Mouse (Mus musculus): Measurements from ENCODE around the gene 2310033P09Rik. TPM values are rescaled to one million over a fixed set of nuclear protein-coding genes. Genes with fewer than 3 reads are reported as not detected.

The 2310033P09Rik gene
- polyA plus RNA-seq (2017; shearing (Covaris generic)): 10 to 100 TPM; 19.6 to 22.1 (median 19.8) TPM

DNA sequence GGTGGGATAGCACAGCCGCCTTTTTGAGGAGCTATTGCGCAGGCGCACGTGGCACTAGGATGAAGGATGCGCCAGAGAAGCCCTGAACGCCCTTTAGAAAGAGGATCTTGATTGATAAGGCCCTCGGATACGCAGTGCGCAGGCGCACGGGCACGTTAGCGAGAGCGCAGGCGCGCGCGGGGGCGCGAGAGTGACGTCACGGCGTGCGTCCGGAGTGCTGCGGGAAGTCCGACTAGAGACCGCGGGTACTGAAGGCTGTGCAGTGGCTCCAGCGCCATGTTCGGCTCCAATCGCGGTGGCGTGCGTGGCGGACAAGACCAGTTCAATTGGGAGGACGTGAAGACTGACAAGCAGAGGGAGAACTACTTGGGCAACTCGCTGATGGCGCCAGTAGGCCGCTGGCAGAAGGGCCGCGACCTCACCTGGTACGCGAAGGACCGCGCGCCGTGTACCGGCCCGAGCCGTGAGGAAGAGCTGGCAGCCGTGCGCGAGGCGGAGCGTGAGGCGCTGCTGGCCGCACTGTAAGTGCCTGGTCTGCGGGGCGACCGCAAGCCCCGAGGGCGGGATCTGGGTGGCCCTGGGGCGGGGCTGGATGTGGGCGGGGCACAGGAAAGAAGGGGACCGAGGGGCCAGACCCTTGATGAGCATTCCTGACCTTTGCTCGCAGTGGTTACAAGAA is at the start of gene 2310033P09Rik:
Gene 2310033P09Rik (plus strand): TSS at position 169 of the 679 bp plus-strand sequence.
- peak; percentile 74 for ATAC-seq

DNA sequence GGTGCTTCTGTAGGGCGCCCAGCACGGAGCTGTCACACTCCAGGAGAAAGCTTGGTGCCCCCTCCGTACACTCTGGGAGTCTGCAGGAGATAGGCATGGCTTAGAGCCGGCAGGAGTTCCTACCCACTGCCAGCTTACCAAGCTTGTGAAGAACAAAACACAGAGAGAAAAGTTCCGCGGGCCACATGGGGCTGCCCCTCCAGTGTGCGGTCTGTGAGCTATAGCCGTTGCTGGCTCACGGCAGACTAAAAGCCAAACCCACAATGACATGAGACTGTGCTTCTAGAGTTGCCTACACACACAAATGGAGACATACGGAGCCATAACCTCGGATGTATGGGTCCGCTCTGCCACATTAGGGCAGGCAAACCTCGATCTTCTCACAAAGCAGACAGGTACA is 49.0 kb upstream of the 2310033P09Rik start:
- no peak for ATAC-seq

DNA sequence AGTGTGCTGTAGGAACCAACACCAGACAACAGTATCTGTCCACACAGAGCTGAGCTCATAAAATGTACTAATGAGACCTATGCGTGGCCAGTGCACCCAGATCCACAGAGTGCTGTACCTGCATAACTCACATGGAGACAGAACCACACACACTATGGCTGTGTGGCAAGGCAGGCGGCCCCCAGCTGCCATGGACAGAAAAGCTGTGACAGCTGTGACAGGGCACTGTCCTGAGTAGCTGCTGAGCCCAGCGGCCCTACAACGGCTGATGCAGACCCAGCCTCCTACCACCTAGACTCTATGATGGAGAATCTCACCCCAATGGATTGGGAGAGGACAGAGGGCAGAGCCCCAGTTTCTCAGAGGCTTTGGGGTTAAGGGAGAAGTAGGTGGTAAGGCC is 48.6 kb upstream of the 2310033P09Rik start:
- no peak for ATAC-seq

DNA sequence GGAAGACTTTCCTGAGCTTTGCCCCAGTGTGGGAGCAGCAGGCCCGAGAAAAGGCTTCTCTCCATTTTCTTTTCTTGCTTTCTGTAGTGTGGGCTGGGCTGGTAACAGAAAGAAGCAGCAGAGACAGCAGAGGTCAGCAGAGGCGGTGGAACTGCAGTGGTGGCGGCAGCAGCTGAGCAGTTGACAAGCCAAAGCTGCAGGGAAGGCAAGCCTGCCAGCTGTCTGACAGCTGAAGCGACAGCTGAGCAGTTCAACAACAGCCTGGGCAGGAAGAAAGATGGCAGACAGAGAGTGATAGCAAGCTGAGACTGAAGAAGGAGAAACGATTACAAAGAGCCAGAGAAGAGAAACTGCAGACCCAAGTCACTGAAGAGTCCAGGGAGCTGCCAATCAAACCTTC is 46.7 kb upstream of the 2310033P09Rik start:
- ATAC-seq: no peak

DNA sequence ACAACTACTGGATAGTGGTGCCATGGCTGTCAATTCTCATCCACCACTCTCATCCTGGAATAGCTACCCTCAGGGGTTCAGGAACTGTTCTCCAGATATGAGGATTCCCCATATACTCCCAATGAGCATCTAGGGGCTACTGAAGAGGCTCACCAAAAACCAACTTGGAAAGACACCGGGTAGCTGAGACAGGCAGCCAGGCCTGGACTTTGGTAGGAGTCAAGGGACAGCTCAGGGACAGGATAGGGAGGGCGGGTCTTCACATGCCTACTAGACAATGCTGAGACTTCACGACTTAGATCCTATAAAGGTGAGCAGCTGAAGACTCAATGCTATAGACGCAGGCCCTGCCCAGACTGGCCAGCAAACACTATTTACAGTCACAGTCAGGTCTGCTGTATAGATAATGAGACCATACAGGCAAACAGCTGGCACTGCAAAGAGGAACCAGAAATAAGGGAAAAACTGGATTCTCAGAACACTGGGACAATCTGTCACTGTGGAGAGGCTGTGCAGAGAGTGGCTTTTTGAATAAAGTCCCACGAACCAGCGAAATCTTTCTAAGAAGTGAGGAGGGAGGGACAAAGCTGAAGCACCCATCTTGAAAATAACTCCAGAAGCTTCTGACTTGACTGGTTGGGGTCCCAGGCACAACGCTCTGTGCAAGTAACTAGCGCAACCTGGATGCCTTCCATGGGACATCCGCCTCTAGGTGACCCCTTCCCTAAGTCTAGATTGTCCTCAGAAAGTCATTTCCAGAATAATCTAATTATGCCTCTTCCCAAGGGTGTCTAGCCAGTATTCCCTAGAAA is 45.5 kb upstream of the 2310033P09Rik start:
- peak; percentile 6 for ATAC-seq

DNA sequence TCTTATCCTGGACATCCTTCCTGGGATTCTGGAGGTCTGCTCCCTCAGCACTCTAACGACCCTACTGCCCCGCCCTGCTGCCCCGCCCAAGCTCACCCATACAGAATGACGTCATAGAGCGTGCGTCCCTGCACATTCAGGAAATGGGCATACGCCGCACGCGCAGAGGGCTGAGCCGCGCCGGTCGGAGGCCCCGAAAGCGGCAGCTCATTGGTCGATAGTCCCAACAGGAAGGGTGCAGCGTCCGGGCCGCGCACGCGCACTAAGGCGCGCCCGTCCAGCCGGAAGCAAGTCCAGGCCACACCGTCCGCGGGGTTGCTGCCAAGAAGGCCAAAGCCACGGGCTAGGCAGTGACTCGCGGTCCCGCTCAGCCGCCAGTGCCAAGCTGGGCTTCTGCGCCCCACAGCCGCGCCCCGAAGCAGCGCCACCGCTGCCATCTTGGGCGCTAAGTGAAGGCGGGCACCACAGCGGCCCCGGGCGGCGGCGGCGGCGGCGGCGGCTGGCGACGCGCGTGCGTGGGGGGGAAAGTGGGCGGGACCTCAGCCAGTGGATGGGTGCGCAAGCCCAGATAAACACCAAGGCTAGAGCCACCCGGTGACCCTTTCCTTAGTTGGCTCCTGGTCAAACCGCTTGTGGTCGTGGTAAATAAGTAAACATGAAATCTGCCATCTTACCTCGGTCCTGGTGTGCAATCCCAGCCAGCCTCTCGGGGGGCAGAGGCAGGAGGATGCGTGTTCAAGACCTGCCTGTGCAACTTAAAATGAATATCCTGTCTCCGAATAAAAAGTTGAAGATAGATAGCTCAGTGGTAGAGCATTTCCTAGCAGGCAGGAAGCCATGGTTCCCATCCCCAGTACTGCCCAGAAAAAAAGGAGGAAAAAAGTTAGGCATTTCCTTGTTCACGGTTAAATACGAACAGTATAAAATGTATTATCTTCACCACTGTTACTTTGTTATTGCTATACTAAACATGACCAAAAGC is 44.6 kb upstream of the 2310033P09Rik start, which contains the start of gene Iba57:
Gene Iba57 (minus strand): TSS at position 485 of the 982 bp plus-strand sequence.
- peak; percentile 95 for ATAC-seq

DNA sequence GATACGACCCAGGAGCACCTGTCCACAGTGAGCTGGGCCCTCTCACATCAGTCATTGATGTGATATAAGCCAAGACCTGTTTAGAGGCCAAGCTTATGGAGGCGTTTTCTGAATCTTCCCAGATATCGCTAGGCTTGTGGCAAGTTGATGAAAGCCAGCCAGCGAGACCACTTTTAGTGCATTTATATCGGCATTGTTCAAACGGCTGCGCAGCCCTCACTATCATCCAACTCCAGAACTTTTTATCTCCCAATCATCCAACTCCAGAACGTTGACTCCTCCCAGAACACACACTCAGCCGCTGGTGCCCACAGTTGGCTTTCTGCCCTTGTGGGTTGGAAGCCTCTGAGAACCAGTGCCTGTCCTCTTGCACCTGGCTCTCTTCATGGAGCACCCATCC is 43.7 kb upstream of the 2310033P09Rik start:
- no peak for ATAC-seq

DNA sequence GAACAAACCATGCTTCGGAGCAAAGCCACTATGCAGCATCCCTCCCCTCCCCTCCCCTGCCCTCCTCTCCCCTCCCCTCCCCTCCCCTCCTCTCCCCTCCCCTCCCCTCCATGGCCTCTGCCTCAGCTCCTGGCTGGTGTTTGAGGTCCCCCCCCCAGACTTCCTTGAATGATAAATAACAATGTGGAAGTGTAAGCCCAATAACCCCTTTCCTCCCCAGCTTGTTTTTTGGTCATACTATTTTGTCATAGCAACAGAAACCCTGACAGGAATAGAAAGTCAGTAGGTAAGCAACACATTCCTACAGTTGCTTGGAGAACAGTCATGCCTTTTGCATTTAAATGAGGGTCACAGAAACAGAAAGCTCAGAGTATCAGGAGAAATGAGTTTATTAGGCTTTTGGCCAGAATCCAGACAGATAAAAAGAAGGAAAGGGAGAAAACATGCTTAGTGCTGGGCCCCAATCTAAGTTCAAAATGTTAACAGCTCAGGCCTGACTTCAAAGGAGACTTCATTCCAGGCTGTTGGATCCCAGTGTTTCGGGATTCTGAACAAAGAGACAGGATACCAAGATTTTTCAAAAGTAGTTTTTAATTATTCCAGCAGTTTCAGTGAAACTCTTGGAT is 42.4 kb upstream of the 2310033P09Rik start:
- no peak for ATAC-seq

DNA sequence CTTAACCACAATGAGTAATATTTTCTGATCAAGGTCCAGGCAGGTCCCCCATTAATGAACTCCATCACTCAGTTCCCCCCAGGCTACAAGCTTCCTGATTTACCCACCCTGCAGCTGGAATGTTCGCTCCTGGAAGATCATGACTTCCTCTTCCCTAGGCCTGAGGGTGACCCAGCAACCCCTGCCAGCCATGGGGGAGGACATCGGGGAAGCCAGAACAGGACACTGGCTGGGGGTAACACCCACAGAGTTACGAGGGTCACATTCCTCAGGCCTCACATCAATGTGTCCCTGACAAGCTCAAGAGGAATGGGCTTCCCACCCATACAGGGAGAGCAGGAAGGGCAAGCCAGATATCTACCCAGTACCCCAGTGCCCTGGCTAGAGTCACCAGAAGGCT is 38.3 kb upstream of the 2310033P09Rik start:
- ATAC-seq: no peak

DNA sequence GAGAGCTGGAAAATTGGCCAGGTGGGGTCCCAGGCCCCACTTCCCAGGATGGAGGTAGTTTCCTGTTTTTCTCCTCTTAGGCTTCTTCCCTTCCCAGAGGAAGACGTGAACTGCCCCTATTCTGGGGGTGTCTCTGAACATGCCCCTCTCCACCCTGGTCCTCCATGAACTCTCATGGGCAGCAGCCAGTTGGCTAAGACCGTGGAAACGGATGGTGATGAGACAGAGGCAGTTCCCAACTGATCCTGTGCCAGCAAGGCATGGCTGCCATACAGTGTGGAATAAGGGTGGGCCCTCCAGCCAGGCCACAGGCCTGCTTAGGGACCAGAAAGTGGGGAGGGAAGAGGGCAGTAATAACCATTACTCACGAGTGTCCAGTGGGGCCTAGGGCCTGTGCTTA is 37.6 kb upstream of the 2310033P09Rik start:
- ATAC-seq: no peak

DNA sequence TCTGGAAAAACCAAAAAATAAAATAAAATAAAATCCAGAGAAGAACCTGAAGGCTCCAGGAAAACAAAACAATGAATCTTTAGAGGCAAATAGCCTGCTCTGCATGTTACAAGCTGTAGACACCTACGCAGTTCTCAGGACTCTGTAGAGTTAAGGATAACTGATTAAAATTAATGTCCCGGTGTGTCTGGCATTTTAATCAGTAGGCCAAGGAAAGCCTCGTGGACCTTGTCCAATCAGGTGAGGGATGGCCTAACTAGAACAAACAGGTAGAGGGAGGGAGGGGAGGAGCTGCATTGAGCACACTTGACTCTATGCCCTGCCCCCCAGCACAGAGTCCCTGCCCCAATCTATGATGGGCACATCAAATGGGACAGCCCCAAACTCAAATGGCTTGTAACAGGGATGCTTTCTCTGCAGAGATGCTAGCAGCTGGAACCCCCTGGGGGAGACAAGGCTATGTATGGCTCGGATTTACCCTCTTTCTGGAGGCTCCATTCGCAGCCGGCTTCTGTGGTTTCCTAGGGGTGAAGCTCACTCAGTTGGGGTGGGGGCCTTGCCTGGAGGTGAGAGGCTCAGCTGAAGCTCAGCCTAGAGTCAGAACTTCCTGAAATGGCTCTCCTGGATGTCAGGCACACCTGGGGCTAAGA is 33.8 kb upstream of the 2310033P09Rik start:
- no peak for ATAC-seq

DNA sequence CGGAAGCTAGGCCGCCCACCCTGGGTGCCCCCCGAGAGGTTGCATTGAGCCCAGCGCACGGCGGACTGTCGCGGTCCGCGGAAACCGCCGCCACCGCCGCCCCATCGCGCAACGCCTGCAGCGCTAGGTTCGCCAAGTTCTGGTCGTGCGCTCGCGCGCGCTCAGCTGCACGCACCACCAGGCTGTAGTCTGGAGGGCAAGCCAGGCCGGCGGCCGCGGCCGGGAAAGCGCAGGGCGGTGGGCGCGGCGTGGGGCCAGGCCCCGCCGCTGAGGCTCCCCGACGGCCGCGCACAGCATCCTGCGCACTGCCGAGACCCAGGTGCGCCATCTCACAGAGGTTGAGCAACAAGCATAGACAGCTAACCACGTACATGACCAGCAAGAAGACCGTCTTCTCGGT is 31.6 kb upstream of the 2310033P09Rik start:
- ATAC-seq: no peak

DNA sequence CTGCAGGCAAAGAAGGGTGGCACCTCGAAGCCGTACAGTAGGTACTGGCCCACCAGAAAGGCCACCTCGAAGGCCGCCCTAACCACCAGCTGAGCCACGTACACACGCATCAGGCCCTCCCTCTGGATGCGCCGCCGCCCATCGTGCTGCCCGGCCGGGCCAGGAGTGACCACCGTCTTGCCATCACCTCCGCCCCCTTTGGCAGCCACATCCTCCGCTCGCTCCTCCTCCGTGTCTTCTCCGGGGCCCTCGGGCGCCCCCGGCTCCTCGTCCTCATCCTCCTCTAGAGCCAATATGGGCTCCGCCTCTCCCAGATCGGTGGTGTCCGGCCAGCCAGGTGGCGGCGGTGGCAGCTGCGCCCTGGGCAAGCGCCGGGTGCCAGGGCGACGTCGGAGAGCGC is 31.2 kb upstream of the 2310033P09Rik start:
- no peak for ATAC-seq

DNA sequence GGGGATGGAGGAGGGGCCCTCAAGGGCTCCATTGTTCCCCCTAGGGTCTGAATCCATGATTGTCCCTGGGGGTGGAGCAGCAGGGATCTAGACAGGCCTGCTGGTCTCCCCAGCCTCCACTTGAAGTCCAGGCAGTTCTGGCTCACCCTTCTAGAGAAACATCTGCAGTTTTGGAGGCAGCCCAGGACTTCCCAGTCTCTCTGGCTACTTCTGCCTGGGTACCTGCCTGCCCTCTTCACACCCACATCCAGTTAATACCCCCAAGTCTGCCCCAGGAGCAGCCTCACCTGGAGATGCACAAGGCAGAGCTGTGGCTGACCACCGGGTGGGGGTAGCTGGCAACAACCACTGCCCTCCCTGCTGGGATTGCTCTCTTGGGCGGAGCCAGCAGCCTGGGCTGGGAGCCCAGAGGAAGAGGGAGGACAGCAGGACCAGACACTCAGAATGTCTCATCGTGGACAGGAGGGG is 25.2 kb upstream of the 2310033P09Rik start, which contains the start of gene Gjc2:
Gene Gjc2 (minus strand): TSS at position 350 of the 468 bp plus-strand sequence.
- no peak for ATAC-seq

DNA sequence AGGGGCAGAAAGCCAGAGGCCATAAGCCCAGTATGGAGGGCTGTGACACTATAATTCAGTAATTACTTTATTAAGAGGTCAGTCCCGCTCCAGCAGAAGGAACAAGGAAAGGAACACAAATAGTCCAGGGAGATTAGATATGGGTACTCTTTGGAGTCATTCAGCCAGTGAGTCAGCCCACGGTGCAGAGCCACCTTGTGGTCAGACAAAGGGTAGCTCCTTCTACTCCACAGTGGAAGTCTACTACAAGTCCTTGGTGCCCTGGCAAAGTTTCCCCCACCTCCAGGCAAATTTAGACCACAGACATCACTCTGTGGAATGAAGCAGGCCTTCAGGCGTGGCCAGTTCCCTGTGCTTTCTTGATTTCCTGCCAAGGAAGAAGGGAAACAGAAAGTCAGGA is 24.3 kb upstream of the 2310033P09Rik start:
- ATAC-seq: peak; percentile 54

DNA sequence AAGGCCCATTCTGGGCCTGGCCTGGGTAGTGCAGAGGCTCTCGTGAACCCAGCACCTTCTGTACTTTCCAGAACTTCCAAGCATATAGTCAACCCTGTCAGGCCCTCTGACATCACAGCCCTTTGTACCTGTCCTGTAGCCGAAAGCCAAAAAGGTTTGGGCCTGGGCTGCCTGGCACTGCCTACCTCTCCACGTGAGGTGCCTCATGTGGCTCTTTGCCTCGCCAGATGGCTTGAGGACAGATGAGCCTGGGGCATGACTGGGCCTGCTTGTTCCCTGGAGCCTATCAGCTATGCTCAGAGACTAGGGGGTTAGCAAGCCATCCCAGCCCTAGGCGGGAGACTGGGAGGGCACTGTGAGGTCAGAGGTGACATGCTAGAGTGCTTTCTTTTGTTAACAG is 22.6 kb upstream of the 2310033P09Rik start:
- ATAC-seq: no peak

DNA sequence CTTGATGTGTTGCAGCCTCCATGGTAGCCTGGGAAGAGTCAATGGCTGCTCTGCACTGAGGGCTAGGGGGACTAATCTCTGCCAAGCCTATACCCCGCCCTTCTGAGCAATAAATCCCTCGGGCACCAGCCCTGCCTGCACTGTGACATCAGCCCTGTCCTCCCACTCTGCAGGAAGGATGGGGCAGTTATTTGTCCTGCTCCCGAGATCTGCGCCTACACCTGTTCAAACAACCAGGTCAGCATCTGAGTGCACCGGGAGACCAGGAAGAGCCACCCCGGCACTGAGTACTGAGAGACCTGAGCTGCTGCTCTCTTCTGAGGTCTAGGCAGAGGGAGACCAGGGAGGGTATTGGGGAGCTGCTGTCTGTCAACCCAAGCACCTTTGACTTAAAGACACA is 20.4 kb upstream of the 2310033P09Rik start:
- ATAC-seq: no peak

DNA sequence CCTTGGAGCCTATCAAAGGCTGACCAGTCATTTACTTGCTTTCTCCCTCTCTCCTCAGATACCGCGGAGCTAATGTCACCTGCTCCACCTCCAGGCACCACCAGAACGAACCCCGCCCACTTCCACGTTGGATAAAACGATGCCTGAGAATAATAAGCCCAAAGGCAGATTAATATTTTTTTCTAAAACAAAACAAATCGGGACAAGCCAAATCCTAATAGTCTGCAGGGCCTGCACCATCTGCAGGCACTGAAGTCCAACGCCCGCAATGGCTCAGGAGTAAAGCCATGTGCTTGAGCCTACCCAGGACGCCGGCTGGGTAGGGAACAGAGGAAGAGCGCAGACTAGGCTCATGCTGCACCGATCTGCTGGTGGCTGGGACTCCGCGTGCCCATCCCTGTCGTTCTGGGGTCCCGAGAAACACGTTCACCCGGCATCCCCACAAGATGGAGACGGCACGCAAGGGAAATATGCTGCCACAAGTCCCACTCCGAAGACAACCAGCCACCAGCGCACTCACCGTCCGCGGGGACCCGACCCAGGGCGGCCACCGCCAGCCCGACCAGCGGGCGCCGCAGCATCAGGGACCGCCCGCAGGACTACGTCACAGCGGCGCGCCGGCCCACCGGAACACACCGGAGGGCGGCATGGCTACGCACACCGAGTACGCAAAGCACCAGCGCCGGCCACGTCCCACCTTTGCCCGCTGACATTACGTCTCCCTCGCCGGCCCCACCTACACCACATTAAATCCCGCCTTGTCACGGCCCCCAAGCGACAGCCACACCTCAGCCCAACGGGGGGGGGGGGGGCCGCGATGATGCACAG is 16.7 kb upstream of the 2310033P09Rik start:
- ATAC-seq: peak; percentile 95

DNA sequence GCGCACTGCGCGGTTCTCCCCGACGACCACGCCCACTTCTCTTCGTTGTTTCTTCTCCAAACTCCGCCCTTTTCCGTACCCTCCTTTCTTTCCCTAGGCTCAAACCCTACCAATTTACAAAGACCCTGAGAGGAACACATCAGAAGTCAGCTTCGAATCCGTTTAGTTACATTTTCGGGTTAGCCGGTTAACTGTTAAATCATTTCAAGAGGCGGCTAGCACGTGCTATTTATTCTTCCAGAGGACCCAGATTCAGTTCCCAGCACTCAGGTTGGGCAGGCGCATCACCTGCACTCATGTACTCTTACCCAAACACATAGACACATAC is 16.1 kb upstream of the 2310033P09Rik start, which contains the start of gene Guk1:
Gene Guk1 (minus strand): TSS at position 154 of the 328 bp plus-strand sequence.
- ATAC-seq: no peak

DNA sequence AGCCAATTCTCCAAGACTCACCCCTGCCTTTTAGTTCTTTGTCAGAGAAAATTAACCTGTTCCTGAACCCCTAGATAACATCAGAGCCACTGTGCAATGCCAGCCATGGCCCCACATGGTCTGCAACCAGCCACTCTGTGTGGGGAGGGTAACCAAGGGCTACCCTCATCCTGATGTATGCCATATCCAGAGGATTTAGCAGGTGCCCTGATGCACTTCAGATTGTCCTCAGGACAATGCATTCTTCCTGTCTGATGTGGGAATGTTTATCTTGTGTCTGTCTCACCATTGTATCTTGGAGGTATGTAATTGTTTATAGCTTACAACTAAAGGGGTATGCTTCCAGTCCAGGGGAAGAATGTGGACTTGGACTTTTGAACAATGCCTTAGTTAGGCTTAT is 11.9 kb upstream of the 2310033P09Rik start:
- ATAC-seq: no peak
